Mouse (Mus musculus) bone marrow, adult 2 months (tissue): ENCODE measurements around the gene 6430548M08Rik.

Experiments used
- CTCF ChIP-seq: fragments of 200-500 bp; IDR thresholded peaks from 2 replicates; pipeline ENCODE4 v1.5.1; 2011; ENCODE audit warnings: low read length, control low read depth; ENCODE audit not compliant: control insufficient read depth, insufficient read depth
- POLR2A ChIP-seq: fragments of 200-500 bp; IDR thresholded peaks from 2 replicates; pipeline ENCODE4 v1.6.1; 2011; ENCODE audit warnings: low read depth, mild to moderate bottlenecking, control low read depth, low read length, borderline replicate concordance; ENCODE audit not compliant: control insufficient read depth

DNA sequence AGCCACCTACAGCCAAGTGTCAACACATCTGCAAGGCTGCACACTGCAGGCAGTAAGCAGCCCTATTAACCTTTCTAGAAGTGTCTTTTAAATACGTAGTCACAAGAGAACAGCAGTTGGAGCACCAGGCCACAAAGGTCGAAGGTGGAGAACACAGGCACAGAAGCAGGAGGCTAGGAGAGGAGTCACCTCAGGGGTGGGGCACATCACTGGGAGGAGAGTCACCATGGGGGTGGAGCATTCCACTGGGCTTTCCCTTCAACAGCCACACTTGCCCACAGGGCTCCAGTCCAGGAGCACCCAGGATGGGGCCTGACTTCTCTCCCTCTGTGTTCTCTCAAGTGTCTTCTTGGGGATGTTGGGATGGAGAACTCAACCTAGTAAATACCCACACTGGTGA lies 17.5 kb upstream of the 6430548M08Rik start:
- TF ChIP-seq CTCF (no peak), POLR2A (no peak)
